Mouse (Mus musculus): ENCODE results near the gene E130308A19Rik.

E130308A19Rik gene

GRCm38 (mm10) chr4:59731544-59731943, 105.5 kb downstream of the E130308A19Rik start:
- DNase-seq = no peak

- DNase-seq = no peak
Measured at GRCm38 (mm10) chr4:59739321-59739720, 113.3 kb downstream of the E130308A19Rik start.

GRCm38 (mm10) chr4:59739882-59740281, 113.9 kb downstream of the E130308A19Rik start:
- no peak for DNase-seq

- DNase-seq = no peak
Measured at GRCm38 (mm10) chr4:59753491-59754140, 127.6 kb downstream of the E130308A19Rik start.

- peak; percentile 86 for DNase-seq
Measured at GRCm38 (mm10) chr4:59756332-59757082, 130.5 kb downstream of the E130308A19Rik start.

- no peak for DNase-seq
Measured at GRCm38 (mm10) chr4:59757452-59758435, 131.7 kb downstream of the E130308A19Rik start.

- DNase-seq = no peak
Measured at GRCm38 (mm10) chr4:59760016-59760415, 134.0 kb downstream of the E130308A19Rik start.

GRCm38 (mm10) chr4:59760636-59761364, 134.8 kb downstream of the E130308A19Rik start:
- no peak for DNase-seq

- no peak for DNase-seq
Measured at GRCm38 (mm10) chr4:59761365-59761729, 135.3 kb downstream of the E130308A19Rik start.

- no peak for DNase-seq
Measured at GRCm38 (mm10) chr4:59764950-59765349, 138.9 kb downstream of the E130308A19Rik start.

GRCm38 (mm10) chr4:59765385-59766005, 139.5 kb downstream of the E130308A19Rik start:
- DNase-seq = no peak

- DNase-seq = no peak
Measured at GRCm38 (mm10) chr4:59767717-59768116, 141.7 kb downstream of the E130308A19Rik start.

- no peak for DNase-seq
Measured at GRCm38 (mm10) chr4:59772171-59772879, 146.3 kb downstream of the E130308A19Rik start.

- no peak for DNase-seq
Measured at GRCm38 (mm10) chr4:59777828-59778227, 151.8 kb downstream of the E130308A19Rik start.

GRCm38 (mm10) chr4:59780568-59780967, 154.6 kb downstream of the E130308A19Rik start:
- no peak for DNase-seq

- no peak for DNase-seq
Measured at GRCm38 (mm10) chr4:59782853-59783684, 157.1 kb downstream of the E130308A19Rik start.

GRCm38 (mm10) chr4:59783685-59784279, 157.8 kb downstream of the E130308A19Rik start:
- peak; percentile 97 for DNase-seq

- no peak for DNase-seq
Measured at GRCm38 (mm10) chr4:59785412-59785811, 159.4 kb downstream of the E130308A19Rik start.

- DNase-seq = peak; percentile 83
Measured at GRCm38 (mm10) chr4:59786661-59787060, 160.7 kb downstream of the E130308A19Rik start.

- peak; percentile 37 for DNase-seq
Measured at GRCm38 (mm10) chr4:59787126-59787525, 161.1 kb downstream of the E130308A19Rik start.
